Mouse (Mus musculus) left cerebral cortex, adult 6 months (tissue): Measurements from ENCODE around the gene Kank4. TPM values are rescaled to one million over a fixed set of nuclear protein-coding genes. Genes with fewer than 3 reads are reported as not detected.

Experiments
- long read RNA-seq, 2 experiments: library from polyadenylated mRNA; unstranded; transcript quantifications; one replicate each; pipeline ENCODE4 v2.0.0; 2019 to 2020
- polyA plus RNA-seq: library from polyadenylated mRNA; unstranded; fragments of <200 nt; fragmentation: Nextera tagmentation; gene quantifications from 2 replicates; pipeline ENCODE4 v1.2.3, GENCODE M21; 2021

The Kank4 gene
- 0.40 and 0.50 TPM in 2 replicates for polyA plus RNA-seq
- long read RNA-seq, experiment 1, partial matches to known transcripts = 3 of 3 reads
- long read RNA-seq, experiment 1, other reads (novel, unspliced or antisense) = 0 of 3 reads
- long read RNA-seq, experiment 2, partial matches to known transcripts = 0 of 1 reads
- long read RNA-seq, experiment 2, other reads (novel, unspliced or antisense) = 1 of 1 reads

GRCm38 (mm10) chr4:98817184-98817911, at the start of gene Kank4:
Gene Kank4 (minus strand): TSS chr4:98817537.

DNA sequence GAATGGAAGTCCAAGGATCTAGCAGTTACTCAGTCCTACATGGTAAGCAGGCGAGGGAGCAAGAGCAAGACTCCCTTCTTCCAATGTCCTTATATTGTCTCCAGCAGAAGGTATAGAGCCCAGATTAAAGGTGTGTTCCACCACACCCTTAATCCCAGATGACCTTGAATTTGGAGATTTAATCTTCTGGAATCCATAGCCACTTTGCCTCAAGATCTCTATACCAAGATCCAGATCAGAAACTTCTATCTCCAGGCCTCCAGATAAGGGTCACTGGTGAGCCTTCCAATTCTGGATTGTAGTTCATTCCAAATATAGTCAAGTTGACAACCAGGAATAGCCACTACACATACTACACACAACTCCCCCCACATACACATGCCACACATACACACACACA, 6.4 kb upstream of the Kank4 start, which contains the start of gene I0C0044D17Rik:
Gene I0C0044D17Rik (minus strand): TSS at position 101 of the 400 bp plus-strand sequence.

DNA sequence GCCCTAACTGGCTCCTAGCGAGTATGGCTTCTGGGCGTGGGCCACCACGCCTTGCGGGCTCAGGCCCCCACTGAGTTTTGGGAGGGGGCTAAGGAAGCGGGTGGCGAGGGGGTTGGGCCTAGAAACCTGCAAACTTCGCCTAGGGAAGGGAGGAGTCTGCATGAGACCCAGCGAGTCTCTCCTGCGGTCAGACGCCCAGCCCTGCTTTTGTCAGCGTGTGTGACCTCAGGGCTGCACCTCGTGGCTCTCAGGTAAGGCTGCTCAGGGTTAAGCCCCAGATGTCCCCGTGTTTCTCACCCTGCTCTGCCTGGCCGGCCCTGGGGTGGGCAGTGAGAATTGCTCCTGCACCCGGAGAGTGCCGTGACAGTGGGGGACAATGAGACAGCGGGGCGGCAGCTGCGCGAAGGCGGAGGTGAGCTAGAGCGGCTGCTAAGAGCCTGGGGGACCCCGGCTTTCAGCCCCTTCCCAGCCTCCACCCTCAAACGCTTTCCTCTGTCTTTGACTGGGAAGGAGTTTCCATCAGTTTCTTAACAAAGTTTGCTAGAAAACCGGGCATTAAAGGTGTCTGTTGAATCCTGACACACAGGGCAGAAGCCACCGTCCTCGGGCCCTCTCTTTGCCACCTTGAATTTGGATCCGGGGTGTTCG, 90.6 kb downstream of the Kank4 start, which contains the start of gene L1td1:
Gene L1td1 (plus strand): TSS at position 145 of the 648 bp plus-strand sequence.

Other genes starting within 250 kb of the Kank4 start
- gene L1td1, start 90.8 kb downstream of the Kank4 start, polyA plus RNA-seq = not detected in 2 replicates
- not detected in 2 replicates for gene I0C0044D17Rik, start 6.3 kb upstream of the Kank4 start, polyA plus RNA-seq
- 5.8 and 22.1 TPM in 2 replicates for gene Usp1, start 106.3 kb upstream of the Kank4 start, polyA plus RNA-seq
- gene Angptl3, start 213.4 kb upstream of the Kank4 start, polyA plus RNA-seq = 0.33 and 0.44 TPM in 2 replicates